Mouse (Mus musculus) layer of hippocampus, adult 18-20 months (tissue): ENCODE measurements around the gene Bcl2l2. TPM values are rescaled to one million over a fixed set of nuclear protein-coding genes. Genes with fewer than 3 reads are reported as not detected.

Experiments
- DNase-seq, 2 experiments: peaks; one replicate each; pipeline ENCODE4 v3.0.0; 2022; ENCODE audit warnings: low spot score in 2 of 2
- total RNA-seq, 2 experiments: library from RNA; stranded (reverse); gene quantifications; 2 replicates each; pipeline ENCODE4 v1.2.3; 2021

Bcl2l2 gene
- total RNA-seq, 2 experiments from 2014 or later, result 121 to 124 TPM

DNA sequence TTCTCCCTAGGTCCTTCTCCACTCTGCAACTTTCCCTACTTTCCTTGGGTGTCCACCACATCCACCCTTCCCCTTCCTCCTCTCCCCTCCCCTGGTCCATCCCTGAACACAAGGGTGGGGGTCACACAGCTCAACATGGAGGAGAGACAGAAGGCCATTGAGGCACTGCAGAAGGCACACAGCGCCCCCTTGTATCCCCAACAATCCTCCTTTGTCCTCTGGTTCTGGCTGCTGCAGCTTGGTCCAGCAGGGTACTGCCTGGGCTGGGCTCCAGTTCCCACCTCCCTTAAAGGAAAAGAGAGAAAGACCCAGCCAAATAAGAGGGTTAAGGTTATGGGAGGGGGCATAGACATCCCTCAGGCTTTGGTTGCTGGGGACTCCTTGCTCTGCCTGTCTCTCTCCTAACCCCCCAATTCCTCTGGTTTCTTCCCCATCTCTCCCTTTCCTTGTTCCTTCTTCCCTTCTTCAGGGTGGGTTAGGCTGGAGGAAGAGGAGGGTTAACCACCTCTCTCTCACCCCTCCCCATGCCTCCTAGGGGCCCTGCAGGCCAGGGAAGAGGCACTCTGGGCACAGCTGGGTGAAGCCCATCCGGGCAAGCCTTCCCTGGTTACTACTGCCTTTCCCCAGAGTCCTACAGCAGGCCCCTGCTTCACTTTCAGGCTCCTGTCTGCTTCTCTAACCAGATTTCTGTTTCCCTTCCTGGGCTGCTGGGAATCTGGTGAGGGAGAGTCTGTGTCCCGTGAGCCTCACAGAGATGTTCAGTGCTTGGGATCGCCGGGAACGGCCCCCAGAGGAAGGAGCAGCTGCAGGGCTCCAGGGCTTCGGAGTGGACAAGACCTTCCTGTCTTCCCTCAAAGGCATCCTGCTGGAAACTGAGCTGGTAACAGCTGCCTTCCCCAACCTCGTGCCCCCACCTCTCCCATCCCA is 53.0 kb downstream of the Bcl2l2 start, which contains the start of gene Cmtm5:
TSS of gene Cmtm5 (plus strand) at position 358 of the 927 bp plus-strand sequence.
- DNase-seq, result peak; percentile 54 to 84

DNA sequence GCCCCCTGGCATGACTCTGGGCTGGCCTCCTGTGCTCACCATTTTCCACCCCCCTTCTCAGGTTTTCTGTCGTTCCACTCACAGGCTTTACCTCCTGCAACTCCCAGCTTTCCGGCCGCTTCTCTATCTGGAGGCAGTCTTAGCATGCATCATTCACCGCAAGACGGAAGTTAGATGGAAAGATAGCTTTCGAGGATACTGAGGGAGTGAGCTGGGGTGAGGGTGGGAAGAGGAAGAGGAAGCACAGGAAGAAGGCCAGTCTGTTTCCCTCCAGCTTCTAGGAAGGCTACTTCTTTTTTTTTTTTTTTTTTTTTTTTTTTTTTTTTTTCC is 53.6 kb downstream of the Bcl2l2 start:
- no peak for DNase-seq

DNA sequence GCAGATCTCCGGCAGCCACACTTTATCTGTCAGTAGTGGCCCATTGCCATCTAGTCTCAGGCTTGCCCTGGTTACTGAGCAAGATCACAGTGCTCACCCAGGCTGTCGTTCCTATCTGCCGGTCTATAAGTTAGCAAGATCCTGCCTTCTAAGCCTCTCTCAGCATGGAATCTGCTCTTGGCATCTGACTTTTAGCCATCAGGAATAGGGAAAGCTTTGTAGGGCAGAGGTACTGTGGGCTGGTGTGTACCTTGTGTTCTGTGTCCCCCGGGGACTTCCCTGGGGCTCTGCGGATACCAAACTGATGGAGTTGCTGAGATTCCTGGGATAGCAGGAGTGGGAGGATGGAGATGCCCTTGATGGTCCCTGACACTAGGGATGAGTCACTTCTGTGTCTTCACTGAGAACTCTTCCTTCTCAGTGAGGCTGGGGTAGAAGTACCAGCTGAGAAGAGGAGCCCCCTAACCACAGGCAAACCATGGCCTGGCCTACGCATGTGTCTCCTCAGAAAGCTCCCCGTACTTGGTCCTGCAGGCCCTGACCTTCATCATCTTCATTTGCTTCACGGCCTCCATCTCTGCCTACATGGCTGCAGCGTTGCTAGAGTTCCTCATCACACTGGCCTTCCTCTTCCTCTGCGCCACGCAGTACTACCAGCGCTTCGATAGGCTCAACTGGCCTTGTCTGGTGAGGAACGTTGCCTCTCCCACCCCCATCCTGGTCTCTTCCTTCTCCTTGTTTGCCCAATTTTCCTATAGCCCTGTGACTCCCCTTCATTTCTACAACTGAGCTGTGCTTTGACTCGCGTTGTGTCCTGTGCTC is 54.4 kb downstream of the Bcl2l2 start:
- DNase-seq, result no peak

Other genes with a start within 250 kb of the Bcl2l2 start
- gene Gm17606, start 242.4 kb upstream of the Bcl2l2 start, total RNA-seq, result not detected
- gene Cdh24, start 242.0 kb upstream of the Bcl2l2 start, total RNA-seq, result 10 to 100 TPM; 20.4 to 22.3 TPM
- gene 1700123O20Rik, start 197.2 kb upstream of the Bcl2l2 start, total RNA-seq, result 10 to 100 TPM; 23.4 to 24.4 TPM
- 100 to 1,000 TPM; 196 to 207 TPM for gene Acin1, start 196.4 kb upstream of the Bcl2l2 start, total RNA-seq
- not detected for gene Gm29776, start 184.5 kb upstream of the Bcl2l2 start, total RNA-seq
- gene Cebpe, start 171.2 kb upstream of the Bcl2l2 start, total RNA-seq, result not detected
- 10 to 100 TPM; 52.3 to 53.1 TPM for gene Slc7a8, start 101.4 kb upstream of the Bcl2l2 start, total RNA-seq
- not detected for gene Rnf212b, start 69.2 kb upstream of the Bcl2l2 start, total RNA-seq
- gene Homez, start 12.4 kb upstream of the Bcl2l2 start, total RNA-seq, result 10 to 100 TPM; 22.7 to 22.8 TPM
- 10 to 100 TPM; 19.3 to 19.7 TPM for gene Ppp1r3e, start 5.8 kb upstream of the Bcl2l2 start, total RNA-seq
- gene Gm20521, start 64 bp downstream of the Bcl2l2 start, total RNA-seq, result 1 to 10 TPM in 1 of 2 experiments, under 1 TPM in 1; 0.45 to 7.3 TPM
- 100 to 1,000 TPM; 227 to 252 TPM for gene Pabpn1, start 9.1 kb downstream of the Bcl2l2 start, total RNA-seq
- 100 to 1,000 TPM; 691 to 697 TPM for gene Slc22a17, start 29.8 kb downstream of the Bcl2l2 start, total RNA-seq
- 10 to 100 TPM in 1 of 2 experiments, 1 to 10 TPM in 1; 9.9 to 10.5 TPM for gene Efs, start 42.7 kb downstream of the Bcl2l2 start, total RNA-seq
- gene Il25, start 49.3 kb downstream of the Bcl2l2 start, total RNA-seq, result not detected
- gene Cmtm5, start 52.9 kb downstream of the Bcl2l2 start, total RNA-seq, result 10 to 100 TPM; 77.1 to 86.1 TPM
- gene Myh6, start 83.5 kb downstream of the Bcl2l2 start, total RNA-seq, result 1 to 10 TPM; 3.7 to 5.0 TPM
- gene Gm17428, start 93.6 kb downstream of the Bcl2l2 start, total RNA-seq, result not detected
- 10 to 100 TPM; 10.1 to 14.4 TPM for gene Myh7, start 111.2 kb downstream of the Bcl2l2 start, total RNA-seq
- 10 to 100 TPM; 30.2 to 32.7 TPM for gene Ngdn, start 132.1 kb downstream of the Bcl2l2 start, total RNA-seq
- 10 to 100 TPM; 52.9 to 58.5 TPM for gene Zfhx2, start 208.9 kb downstream of the Bcl2l2 start, total RNA-seq
- gene Thtpa, start 211.4 kb downstream of the Bcl2l2 start, total RNA-seq, result 10 to 100 TPM; 17.8 to 18.3 TPM
- 10 to 100 TPM; 11.3 to 14.9 TPM for gene Ap1g2, start 223.2 kb downstream of the Bcl2l2 start, total RNA-seq
- gene Jph4, start 233.6 kb downstream of the Bcl2l2 start, total RNA-seq, result 100 to 1,000 TPM; 423 to 433 TPM